Mouse (Mus musculus): Measurements from ENCODE around the gene Loxl1.

The Loxl1 gene

GRCm38 (mm10) chr9:58312944-58313359 lies at the start of gene Loxl1:
TSS of gene Loxl1 (minus strand) at chr9:58313186.
- in situ Hi-C loops (cut with MboI, MseI) = loop anchor here in 1 of 2 experiments (10.0 kb wide), 1 partner anchor 1448 kb away; the partner anchor contains the start of genes Cspg4 and Odf3l1

DNA sequence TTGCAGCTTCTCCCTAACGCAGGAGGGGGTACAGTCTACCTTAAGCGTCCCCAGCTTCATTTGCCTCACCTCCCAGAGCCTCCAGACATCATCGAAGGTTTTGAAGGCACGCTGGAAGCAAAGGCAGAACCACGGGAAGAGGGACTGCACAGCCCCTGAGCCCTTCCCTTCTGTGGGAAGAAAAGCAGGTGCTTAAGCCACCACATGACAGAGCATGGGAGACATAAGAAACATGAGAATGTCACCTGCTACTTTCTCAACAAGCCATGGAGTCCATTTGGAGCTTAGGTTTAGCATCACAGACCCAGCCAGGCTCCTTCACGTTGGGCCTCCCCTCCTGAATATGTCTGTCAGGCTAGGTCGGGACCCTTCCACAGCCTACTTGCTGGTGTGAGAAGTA lies 49.0 kb upstream of the Loxl1 start:
- in situ Hi-C loops (cut with MboI, MseI) = no loop called here

- in situ Hi-C loops (cut with MboI, MseI) = no loop called here
Observed at GRCm38 (mm10) chr9:58361373-58361772, 48.4 kb upstream of the Loxl1 start.

DNA sequence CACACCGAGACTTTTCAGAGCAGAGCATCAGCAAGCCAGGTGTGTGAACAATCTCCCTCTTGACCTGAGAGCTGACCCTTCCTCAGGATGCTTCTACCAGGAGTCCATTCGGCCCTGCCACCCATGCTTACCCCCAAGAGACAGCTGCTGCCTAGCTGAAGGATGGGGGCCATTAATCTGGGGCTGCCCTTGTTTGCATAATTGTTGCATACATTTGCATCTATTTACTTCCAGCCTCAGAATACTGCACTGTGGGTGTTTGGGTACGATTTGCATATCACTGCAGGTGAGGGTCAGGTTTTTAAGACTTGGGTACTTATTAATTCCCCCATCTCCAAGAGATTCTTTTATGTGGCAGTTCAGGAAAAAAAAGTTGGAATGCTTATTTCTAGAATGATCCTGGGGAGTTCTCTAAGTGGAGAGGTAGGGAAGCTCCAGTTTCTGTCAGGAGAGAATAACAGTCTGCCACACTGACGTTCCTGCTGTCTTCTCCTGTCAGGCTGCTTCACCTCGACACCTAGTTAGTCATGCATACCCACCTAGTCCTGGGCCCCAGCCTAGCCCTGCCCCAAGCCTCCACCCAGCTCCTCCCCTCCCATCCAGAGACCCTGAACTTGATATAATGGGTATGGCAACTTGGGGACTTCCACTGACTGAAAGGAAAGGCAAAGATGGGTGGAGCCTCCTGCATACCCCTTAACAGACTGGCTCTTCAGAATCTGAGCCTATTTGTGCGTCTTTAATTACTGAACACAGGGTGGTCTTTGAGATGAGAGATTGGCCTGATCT lies 42.5 kb upstream of the Loxl1 start:
- in situ Hi-C loops (cut with MboI, MseI) = no loop called here

DNA sequence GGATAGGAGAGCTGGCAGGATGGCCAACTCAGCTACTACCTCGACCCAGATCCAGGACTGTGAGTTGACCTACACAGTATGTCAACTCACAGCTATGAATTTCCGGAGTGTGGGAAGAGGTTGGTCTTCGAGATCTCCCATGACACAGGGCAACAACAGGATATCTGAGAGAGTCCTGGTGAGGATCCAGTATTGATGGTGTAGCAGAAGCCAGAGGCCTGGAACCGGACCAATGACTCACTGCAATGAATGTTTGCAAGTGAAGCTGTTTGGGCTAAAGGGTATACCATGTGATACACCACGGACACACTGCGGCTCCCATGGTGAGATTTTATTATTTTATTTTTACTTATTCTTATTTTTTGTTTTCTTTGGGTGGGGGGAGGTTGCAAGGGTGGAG lies 41.7 kb upstream of the Loxl1 start:
- in situ Hi-C loops (cut with MboI, MseI) = no loop called here

DNA sequence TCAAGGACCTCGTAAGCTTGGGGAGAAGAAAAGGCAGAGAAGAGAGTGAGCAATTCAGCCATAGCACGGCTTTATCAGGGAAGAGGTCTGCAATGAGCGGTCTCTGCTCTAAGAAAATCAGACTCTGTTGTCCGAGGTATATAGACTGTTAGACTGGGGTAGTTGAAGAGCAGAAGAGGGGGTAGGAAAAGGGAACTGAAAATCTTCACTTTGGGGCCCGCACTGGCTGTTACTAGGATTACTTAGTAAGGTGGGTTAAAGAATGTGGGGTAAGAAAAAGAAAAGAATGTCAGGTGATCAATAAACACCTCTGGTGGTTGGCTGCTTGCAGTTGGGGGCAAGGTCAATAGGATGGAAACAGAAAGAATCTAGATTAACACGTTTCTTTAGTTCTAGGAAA lies 40.2 kb upstream of the Loxl1 start:
- in situ Hi-C loops (cut with MboI, MseI) = no loop called here

- in situ Hi-C loops (cut with MboI, MseI) = loop anchor here (10.0 kb wide), 2 partner anchors 367 to 1457 kb away; no protein-coding TSS in a partner anchor
Observed at GRCm38 (mm10) chr9:58347795-58348194, 34.8 kb upstream of the Loxl1 start.

DNA sequence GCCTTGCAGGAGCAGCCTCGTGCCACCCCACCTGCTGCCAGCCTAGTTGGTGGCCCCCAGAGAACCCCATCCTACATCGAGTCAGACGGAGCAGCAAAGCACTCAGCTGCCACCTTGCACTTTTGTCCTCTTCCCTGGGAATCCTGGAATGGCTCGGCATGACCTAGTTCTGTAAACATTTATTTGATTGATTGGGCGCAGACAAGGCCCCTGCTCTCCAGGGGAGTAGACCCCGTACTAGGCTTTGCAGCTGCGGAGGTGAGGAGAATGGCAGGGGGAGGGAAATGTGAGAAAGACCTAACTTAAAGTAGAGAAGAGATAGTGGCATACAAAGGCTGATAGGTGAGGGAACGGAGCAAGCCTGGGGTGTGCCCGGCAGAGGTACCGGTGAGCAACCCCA lies 33.5 kb upstream of the Loxl1 start:
- in situ Hi-C loops (cut with MboI, MseI) = loop anchor here (10.0 kb wide), 2 partner anchors 368 to 1458 kb away; no protein-coding TSS in a partner anchor

DNA sequence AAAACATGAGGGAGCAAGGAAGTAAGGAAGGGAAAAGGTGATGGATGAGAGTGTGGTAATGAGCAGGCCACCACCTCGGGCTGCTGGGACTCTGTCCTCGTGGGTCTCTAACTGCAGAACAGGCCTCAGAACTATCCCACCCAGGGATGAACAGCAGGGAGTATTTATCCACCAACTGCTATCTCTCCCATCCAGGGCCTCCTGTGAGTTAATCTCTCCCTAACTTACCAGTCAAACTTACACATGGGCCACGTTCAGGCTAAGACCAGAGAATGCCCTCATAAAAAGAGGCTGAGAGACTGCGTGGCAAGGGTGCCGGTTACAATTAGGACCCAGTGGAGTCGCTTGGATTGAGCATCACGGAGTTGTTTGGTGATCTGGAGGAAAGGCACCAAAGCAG lies 33.0 kb upstream of the Loxl1 start:
- in situ Hi-C loops (cut with MboI, MseI) = loop anchor here (10.0 kb wide), 2 partner anchors 369 to 1459 kb away; no protein-coding TSS in a partner anchor

GRCm38 (mm10) chr9:58341795-58342194 lies 28.8 kb upstream of the Loxl1 start:
- in situ Hi-C loops (cut with MboI, MseI) = loop anchor here (10.0 kb wide), 2 partner anchors 373 to 1463 kb away; no protein-coding TSS in a partner anchor

- in situ Hi-C loops (cut with MboI, MseI) = no loop called here
Observed at GRCm38 (mm10) chr9:58336650-58337281, 23.8 kb upstream of the Loxl1 start.

- in situ Hi-C loops (cut with MboI, MseI) = no loop called here
Observed at GRCm38 (mm10) chr9:58331276-58331675, 18.3 kb upstream of the Loxl1 start.

- in situ Hi-C loops (cut with MboI, MseI) = no loop called here
Observed at GRCm38 (mm10) chr9:58330293-58330692, 17.3 kb upstream of the Loxl1 start.

DNA sequence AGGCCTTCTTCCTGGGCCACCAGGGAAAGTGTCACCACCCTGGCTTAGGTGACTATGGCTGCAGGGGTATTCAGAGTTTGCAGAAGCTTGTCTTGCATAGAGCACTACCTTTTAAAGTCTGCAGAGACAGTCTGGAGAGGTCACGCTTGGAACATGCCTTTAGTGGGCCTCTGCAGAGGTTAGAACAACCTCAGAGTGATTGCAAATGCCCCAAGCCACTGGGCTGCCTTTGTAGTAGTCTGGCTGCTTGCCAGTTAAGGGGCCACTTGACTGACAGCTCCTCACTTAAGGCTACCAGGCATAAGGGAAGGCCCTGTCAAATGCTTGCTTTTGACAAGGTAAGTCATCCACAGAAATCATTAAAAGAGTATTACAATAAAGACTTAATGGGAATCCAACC lies 14.4 kb upstream of the Loxl1 start:
- in situ Hi-C loops (cut with MboI, MseI) = no loop called here

- in situ Hi-C loops (cut with MboI, MseI) = no loop called here
Observed at GRCm38 (mm10) chr9:58326477-58327180, 13.6 kb upstream of the Loxl1 start.

DNA sequence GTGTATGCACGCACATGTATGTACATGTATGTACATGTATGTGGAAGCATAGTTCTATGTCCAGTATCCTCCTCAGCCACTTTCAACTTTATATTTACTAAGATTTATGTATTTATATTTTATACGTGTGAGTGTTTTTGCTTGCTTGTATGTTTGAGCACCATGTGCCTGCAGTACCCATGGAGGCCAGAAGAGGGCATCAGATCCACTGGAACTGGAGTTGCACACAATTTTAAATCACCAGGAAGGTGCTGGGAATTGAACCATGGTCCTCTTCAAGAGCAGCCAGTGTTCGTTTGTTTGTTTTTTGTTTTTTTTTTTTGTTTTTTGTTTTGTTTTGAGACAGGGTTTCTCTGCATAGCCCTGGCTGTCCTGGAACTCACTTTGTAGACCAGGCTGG lies 8.7 kb upstream of the Loxl1 start:
- in situ Hi-C loops (cut with MboI, MseI) = no loop called here

DNA sequence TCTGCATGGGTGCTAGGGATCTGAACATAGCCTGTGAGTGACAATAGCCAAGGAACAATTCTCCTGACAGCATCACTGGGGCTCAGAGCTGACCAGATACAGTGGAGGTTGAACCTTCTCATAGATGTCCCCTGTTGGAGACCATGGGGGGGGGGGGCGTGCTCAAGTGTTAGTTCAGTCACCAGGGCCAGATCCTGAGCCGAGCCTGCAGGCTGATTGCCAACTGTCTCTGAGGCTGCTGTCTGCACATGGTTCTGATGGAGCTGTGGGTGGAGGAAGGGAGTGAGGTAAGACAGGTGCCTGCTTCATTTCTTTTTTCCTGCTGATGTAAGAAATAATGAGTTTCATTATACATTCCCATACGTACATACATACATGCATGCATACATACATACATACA lies 5.3 kb upstream of the Loxl1 start:
- in situ Hi-C loops (cut with MboI, MseI) = loop anchor here in 1 of 2 experiments (10.0 kb wide), 1 partner anchor 1454 kb away; the partner anchor contains the start of genes Cspg4 and Odf3l1

- in situ Hi-C loops (cut with MboI, MseI) = loop anchor here in 1 of 2 experiments (10.0 kb wide), 1 partner anchor 1453 kb away; the partner anchor contains the start of genes Cspg4 and Odf3l1
Observed at GRCm38 (mm10) chr9:58317381-58317780, 4.4 kb upstream of the Loxl1 start.

DNA sequence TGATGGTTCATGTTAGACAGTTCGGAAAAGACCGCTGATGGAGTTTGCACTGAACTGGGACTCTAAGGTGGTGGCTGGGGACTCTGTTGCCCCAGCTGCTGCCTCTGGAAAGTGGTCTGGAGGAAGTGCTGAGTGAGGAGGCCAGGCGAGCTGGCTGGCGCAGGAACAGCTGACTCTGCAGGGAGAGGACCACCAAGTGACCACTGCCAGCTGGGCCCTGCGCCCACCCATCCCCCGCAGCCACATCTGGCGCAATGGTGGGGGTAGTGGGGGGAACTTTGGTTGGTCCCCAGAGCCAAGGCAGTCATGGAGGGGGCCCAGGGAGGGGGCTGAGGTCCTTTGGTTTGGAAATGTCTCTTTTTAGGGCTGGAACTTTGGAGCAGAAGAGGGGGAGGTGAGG lies 3.8 kb upstream of the Loxl1 start:
- in situ Hi-C loops (cut with MboI, MseI) = loop anchor here in 1 of 2 experiments (10.0 kb wide), 1 partner anchor 1452 kb away; the partner anchor contains the start of genes Cspg4 and Odf3l1

GRCm38 (mm10) chr9:58315850-58316249 lies 2.9 kb upstream of the Loxl1 start:
- in situ Hi-C loops (cut with MboI, MseI) = loop anchor here in 1 of 2 experiments (10.0 kb wide), 1 partner anchor 1451 kb away; the partner anchor contains the start of genes Cspg4 and Odf3l1

DNA sequence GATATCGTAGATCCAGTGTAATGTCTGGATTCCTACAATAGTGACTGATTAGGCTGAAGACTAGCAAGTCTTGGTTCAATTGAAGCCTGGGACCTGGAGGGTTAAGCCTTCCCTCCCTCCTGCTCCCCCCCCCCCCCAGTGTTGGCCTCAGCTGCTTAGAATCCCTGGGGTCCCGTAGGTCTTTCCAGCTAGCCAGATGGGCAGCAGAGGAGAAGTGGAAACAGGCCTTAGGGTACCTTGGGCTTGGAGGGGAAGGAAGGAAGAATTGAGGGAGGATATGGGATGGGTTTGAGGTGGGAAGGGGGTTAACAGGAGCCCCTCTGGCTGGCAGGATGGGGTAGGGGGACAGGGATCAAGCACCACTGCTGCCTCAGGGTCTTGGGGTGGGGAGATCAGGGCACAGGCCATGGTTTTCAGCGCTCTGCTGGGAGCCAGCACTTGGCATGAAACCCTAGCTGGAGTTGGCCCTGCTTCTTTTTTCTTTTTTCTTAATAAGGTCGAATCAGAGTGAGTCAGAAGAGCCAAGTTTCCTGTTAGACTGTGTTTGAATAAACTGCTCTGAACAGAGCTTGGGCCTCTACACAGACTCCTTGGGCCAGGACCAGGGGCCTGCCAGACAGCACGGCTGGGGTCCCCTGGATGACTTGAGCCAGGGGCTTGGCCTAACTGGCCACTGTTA lies 1.8 kb upstream of the Loxl1 start:
- in situ Hi-C loops (cut with MboI, MseI) = loop anchor here in 1 of 2 experiments (10.0 kb wide), 1 partner anchor 1450 kb away; the partner anchor contains the start of genes Cspg4 and Odf3l1

Data from T-helper 17 cell (primary cell).